Mouse (Mus musculus): ENCODE results near the gene Chrdl1. TPM values are rescaled to one million over a fixed set of nuclear protein-coding genes. Genes with fewer than 3 reads are reported as not detected.

Gene Chrdl1
- polyA plus RNA-seq, 1 experiment, result not detected

DNA sequence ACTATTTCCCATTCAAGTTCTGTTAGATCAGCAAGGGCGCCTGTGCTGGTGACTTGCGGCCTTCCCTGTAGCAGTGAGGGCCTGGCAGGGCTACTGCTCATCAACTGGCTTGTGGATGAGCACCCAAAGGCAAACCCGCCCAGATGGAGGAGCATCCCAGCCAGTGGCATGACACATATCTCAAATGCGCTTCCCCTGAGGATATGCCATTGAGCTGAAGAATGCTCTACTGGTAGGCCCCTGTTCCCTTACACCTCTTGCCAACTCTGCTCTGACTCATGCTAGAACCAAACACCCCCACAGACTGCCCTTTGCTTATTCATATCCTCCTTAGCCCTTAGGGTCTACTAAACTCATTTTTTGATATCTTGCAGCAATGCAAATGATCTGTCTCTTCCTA, 57.4 kb downstream of the Chrdl1 start:
- TF ChIP-seq GATA1 (IDR thresholded peaks at IDR 0.05; ENCODE audit: borderline replicate concordance, low read length), result no peak
- TF ChIP-seq FLI1 (IDR thresholded peaks at IDR 0.05; ENCODE audit: low read length), result no peak

DNA sequence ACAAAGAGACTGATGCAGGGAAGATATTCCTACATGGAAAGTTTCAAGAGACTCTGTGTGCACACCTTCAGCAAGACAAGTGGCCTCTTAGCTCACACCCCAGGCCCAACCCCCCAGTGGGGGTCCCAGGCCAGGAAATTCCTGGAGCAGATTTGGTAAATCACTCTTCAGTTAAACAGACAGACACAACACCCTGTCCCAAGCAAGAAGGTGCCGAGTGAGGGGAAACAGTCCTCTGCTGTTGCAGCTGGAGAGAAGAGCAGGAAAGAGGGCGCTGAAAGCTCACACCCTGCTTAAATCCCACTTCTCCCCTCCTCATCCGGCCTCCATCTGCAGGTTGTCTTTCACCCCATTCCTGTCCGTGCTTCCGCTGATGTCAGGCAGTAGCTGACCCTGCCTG, 58.2 kb downstream of the Chrdl1 start:
- TF ChIP-seq FLI1 (IDR thresholded peaks at IDR 0.05; ENCODE audit: low read length) (no peak), GATA1 (IDR thresholded peaks at IDR 0.05; ENCODE audit: borderline replicate concordance, low read length) (no peak)
- no peak overlapping the region for H3K4me3 ChIP-seq (replicated peaks)
- H3K36me3 ChIP-seq (replicated peaks; ENCODE audit: low read length), result no peaks in the 10 kb centered on the region
- H3K27me3 ChIP-seq (replicated peaks), result peaks cover 13% of the 10 kb centered on the region
- no peaks in the 10 kb centered on the region for H3K4me1 ChIP-seq
- no peaks in the 10 kb centered on the region for H3K9me3 ChIP-seq

More for the DNA sequence above, 57.4 kb downstream of the Chrdl1 start:
- H3K9me3 ChIP-seq, result no peaks in the 10 kb centered on the region
- no peak overlapping the region for H3K4me3 ChIP-seq (replicated peaks)
- H3K4me1 ChIP-seq, result no peaks in the 10 kb centered on the region
- peaks cover 13% of the 10 kb centered on the region for H3K27me3 ChIP-seq (replicated peaks)
- no peaks in the 10 kb centered on the region for H3K36me3 ChIP-seq (replicated peaks; ENCODE audit: low read length)

DNA sequence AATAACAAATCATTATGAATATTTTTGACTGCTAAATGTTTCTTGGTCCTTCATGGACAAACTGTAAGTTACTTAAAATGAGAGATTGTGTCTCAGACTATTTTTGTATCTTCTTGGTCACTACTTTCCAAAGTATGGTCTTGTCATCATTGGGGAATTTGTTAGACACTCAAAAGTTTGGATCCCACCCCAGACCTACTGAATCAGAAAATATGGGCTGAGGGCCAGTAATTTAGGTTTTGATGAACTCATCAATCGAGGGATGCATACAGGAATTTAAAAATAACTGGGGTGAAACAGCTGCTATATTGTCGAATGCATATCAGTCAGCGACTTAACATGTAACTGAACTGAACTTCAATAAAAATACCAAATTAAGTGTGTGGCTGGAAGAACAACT, 80.9 kb downstream of the Chrdl1 start:
- Histone ChIP-seq H3K36me3 (replicated peaks; ENCODE audit: low read length) (no peaks in the 10 kb centered on the region), H3K9me3 (no peaks in the 10 kb centered on the region), H3K4me3 (replicated peaks) (no peak overlapping the region), H3K27me3 (replicated peaks) (no peaks in the 10 kb centered on the region), H3K4me1 (no peaks in the 10 kb centered on the region)
- no peak for TF ChIP-seq GATA1 (IDR thresholded peaks at IDR 0.05; ENCODE audit: borderline replicate concordance, low read length)
- no peak for TF ChIP-seq FLI1 (IDR thresholded peaks at IDR 0.05; ENCODE audit: low read length)

- Histone ChIP-seq H3K4me1 (no peaks in the 10 kb centered on the region), H3K27me3 (replicated peaks) (peaks cover 3% of the 10 kb centered on the region), H3K9me3 (no peaks in the 10 kb centered on the region), H3K4me3 (replicated peaks) (no peak overlapping the region), H3K36me3 (replicated peaks; ENCODE audit: low read length) (no peaks in the 10 kb centered on the region)
- TF ChIP-seq GATA1 (IDR thresholded peaks at IDR 0.05; ENCODE audit: borderline replicate concordance, low read length) (no peak), FLI1 (IDR thresholded peaks at IDR 0.05; ENCODE audit: low read length) (no peak)
Observed at GRCm38 (mm10) chrX:143294726-143295125, 99.3 kb downstream of the Chrdl1 start.

DNA sequence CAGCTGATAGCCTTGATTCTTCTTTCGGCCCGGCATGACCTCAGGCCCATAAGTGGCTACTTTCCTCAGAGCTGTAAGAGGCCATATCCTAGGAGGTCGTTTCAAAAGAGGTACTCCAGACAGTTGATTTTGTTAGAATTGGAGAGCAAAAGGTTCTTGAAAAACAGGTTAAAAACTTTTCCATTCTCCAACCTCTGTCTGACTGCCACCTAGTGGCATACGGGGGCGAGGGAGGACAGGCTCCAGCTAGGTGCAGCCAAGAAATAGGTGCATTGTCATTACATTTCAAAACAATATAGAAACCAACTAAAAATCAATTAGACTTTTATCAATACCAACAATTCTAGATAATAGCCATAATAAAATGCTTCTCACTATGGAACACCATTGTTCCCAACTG, 118.9 kb downstream of the Chrdl1 start:
- Histone ChIP-seq H3K9me3 (peaks cover 3% of the 10 kb centered on the region), H3K27me3 (replicated peaks) (peaks cover 7% of the 10 kb centered on the region), H3K36me3 (replicated peaks; ENCODE audit: low read length) (no peaks in the 10 kb centered on the region), H3K4me3 (replicated peaks) (no peak overlapping the region), H3K4me1 (no peaks in the 10 kb centered on the region)
- TF ChIP-seq FLI1 (IDR thresholded peaks at IDR 0.05; ENCODE audit: low read length) (no peak), GATA1 (IDR thresholded peaks at IDR 0.05; ENCODE audit: borderline replicate concordance, low read length) (no peak)

GRCm38 (mm10) chrX:143250709-143251108, 143.4 kb downstream of the Chrdl1 start:
- no peak overlapping the region for H3K4me3 ChIP-seq (replicated peaks)
- no peaks in the 10 kb centered on the region for H3K9me3 ChIP-seq
- no peaks in the 10 kb centered on the region for H3K36me3 ChIP-seq (replicated peaks; ENCODE audit: low read length)
- TF ChIP-seq FLI1 (IDR thresholded peaks at IDR 0.05; ENCODE audit: low read length) (no peak), GATA1 (IDR thresholded peaks at IDR 0.05; ENCODE audit: borderline replicate concordance, low read length) (no peak)
- no peaks in the 10 kb centered on the region for H3K4me1 ChIP-seq
- H3K27me3 ChIP-seq (replicated peaks), result peaks cover 3% of the 10 kb centered on the region

Other genes with a start within 250 kb of the Chrdl1 start
- gene Pak3, start 124.3 kb upstream of the Chrdl1 start, polyA plus RNA-seq (2012; ENCODE audit: insufficient read depth, low replicate concordance), result 0.01 TPM in 1 of 2 replicates, not detected in the other